Mouse (Mus musculus) testis, adult 2 months (tissue): ENCODE measurements around the gene Cabp2. TPM values are rescaled to one million over a fixed set of nuclear protein-coding genes. Genes with fewer than 3 reads are reported as not detected.

Experiments
- H3K27ac ChIP-seq: fragments of 200-500 bp; 2 replicates; pipeline ENCODE4 v1.5.1; 2012; ENCODE audit warnings: low read depth, low read length; ENCODE audit not compliant: control insufficient read depth, insufficient read depth
- H3K27me3 ChIP-seq: fragments of 200-500 bp; 2 replicates; pipeline ENCODE4 v1.6.1; 2012; ENCODE audit warnings: mild to moderate bottlenecking, low read length, moderate library complexity; ENCODE audit not compliant: control insufficient read depth, insufficient read depth
- H3K36me3 ChIP-seq: fragments of 200-500 bp; 2 replicates; pipeline ENCODE4 v1.6.1; 2012; ENCODE audit warnings: mild to moderate bottlenecking, low read length; ENCODE audit not compliant: control insufficient read depth, insufficient read depth
- H3K4me1 ChIP-seq: fragments of 200-500 bp; 2 replicates; pipeline ENCODE4 v1.6.1; 2012; ENCODE audit warnings: low read length; ENCODE audit not compliant: control insufficient read depth, insufficient read depth
- H3K4me3 ChIP-seq: fragments of 200-500 bp; 2 replicates; pipeline ENCODE4 v1.5.1; 2012; ENCODE audit warnings: low read depth, mild to moderate bottlenecking, low read length, moderate library complexity, mixed read lengths; ENCODE audit not compliant: control insufficient read depth
- CTCF ChIP-seq: fragments of 200-500 bp; IDR thresholded peaks from 2 replicates; pipeline ENCODE4 v1.5.1; 2012; ENCODE audit warnings: low read depth, mild to moderate bottlenecking, inconsistent platforms, low read length, moderate library complexity; ENCODE audit not compliant: control insufficient read depth, insufficient read depth, insufficient replicate concordance
- POLR2A ChIP-seq: fragments of 200-500 bp; IDR thresholded peaks from 2 replicates; pipeline ENCODE4 v1.6.1; 2012; ENCODE audit warnings: low read depth, mild to moderate bottlenecking, inconsistent platforms, low read length, moderate library complexity; ENCODE audit not compliant: control insufficient read depth
- polyA plus RNA-seq: library from polyadenylated mRNA; depleted of rRNA; stranded (reverse); fragments of >200 nt; gene quantifications from 2 replicates; pipeline ENCODE4 v1.2.3, GENCODE M21; 2012

Cabp2 gene
- polyA plus RNA-seq, 1 experiment, result not detected

DNA sequence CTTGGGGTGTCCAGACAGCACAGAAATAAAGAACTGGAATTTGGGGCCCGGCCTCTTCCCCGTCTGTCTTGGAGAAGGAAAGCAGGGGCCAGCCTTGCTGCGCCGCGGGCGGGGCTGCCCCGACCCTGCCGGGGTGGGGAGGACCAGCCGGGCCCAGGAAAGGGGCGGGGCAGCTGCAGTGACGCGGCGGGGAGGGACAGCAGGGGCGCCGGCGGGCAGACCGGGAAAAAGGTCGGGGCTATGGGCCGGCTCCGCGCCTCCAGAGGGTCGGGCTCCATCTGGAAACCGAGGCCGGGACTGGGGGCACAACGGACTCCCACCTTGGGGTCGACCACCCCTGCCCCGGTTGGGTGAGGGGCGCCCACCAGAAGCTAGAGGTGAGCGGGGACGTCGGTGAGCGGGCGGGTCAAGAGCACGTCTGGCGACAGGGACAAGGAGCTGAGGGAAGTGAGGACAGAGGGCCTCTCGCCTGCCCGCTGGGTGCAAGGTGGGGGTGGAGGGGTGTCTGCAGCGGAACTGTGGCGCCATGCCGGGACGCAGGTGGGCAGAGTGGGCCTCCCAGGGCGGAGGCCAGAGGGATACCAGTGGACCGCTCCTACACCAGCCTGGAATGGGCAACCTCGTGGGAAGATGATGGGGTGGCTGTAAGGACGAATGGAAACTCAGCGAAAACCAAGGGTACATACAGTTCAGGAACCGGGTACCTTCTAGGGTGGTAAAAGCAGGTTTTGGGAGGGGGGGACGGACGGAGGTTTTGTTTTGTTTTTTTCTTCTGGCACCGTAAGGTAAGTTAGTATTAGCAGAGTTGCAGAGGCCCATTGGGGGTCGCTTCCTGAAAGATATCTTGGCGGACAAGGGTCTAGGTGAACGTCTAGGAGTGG, 18.7 kb downstream of the Cabp2 start, which contains the start of gene Pitpnm1:
TSS of gene Pitpnm1 (plus strand) at position 162 of the 881 bp plus-strand sequence.
- H3K4me1 ChIP-seq, result peaks cover 42% of the 10 kb centered on the region
- H3K27ac ChIP-seq, result no peak within 1 kb of the TSS
- peak within 1 kb of the TSS; percentile 79 for H3K4me3 ChIP-seq
- H3K36me3 ChIP-seq, result no peaks in the 10 kb centered on the region
- TF ChIP-seq POLR2A (no peak), CTCF (no peak)
- no peaks in the 10 kb centered on the region for H3K27me3 ChIP-seq

DNA sequence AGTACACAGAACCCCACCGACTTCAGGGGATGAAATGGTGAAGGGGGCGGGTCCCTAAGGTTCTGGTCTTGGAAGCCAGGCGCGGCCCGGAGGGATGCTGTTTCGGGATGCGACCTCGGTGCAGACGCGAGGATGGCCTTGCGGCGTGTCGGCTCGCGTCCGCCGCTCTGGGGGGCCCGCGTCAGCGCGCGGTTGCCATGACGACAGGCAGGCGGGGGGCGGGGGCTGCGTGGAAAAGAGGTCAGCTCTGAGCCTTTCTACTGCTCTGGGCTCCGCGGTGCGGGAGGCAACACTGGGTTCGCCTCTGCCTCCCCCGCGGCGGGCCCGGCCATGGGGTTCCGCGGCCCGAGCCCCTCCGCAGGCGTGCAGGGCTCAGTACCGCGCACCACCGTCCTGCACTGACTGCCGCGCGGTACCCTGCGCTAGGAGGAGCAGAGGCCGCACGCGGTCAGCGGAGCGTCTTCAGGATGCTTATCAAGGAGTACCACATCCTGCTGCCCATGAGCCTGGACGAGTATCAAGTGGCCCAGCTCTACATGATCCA, 19.4 kb downstream of the Cabp2 start:
- TF ChIP-seq POLR2A (no peak), CTCF (no peak)
- Histone ChIP-seq H3K27ac (no peak overlapping the region), H3K36me3 (no peaks in the 10 kb centered on the region), H3K4me3 (peak overlapping the region; percentile 79), H3K27me3 (no peaks in the 10 kb centered on the region), H3K4me1 (peaks cover 42% of the 10 kb centered on the region)

DNA sequence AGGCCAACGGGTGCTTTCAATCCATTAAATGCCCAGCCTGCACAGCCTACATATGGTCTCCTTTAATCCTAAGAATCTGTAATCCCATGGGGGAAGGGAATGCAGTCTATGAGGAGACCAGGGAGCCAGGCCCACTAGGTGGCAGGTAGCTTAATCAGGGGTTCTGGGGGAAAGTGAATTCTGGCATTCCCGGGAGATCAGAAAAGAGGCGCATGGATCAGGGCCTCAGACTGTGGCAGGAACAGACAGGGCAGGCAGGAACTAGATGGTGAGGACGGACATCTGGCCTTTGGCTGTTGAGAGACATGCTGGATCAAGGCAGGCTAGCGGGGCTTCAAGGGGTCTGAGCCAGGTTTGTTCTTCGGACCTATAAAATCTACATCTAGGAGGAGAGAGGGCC, 20.1 kb downstream of the Cabp2 start:
- H3K4me3 ChIP-seq, result peak overlapping the region; percentile 79
- TF ChIP-seq POLR2A (no peak), CTCF (no peak)
- H3K27ac ChIP-seq, result no peak overlapping the region
- H3K36me3 ChIP-seq, result no peaks in the 10 kb centered on the region
- no peaks in the 10 kb centered on the region for H3K27me3 ChIP-seq
- peaks cover 40% of the 10 kb centered on the region for H3K4me1 ChIP-seq

DNA sequence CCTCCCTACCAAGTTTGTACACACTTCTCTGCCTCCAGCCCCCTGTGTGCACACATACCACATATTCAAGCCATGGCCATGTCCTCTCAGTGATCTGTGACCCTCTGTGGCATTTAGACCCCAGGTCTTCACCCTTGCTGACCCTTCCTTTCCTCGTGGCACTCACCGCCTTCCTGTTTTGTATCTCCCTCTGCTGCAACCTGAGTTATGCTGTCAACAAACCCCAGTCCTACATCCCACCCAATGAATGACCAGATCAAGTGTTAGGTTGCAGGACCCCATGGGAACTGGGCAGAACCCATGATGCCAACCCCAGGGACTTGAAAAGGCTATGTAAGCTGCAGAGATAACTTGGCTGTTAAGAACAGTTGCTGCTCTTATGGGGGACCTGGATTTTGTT, 20.7 kb downstream of the Cabp2 start:
- no peak for TF ChIP-seq CTCF
- no peak for TF ChIP-seq POLR2A
- H3K4me1 ChIP-seq, result peaks cover 37% of the 10 kb centered on the region
- no peaks in the 10 kb centered on the region for H3K36me3 ChIP-seq
- no peak overlapping the region for H3K27ac ChIP-seq
- no peaks in the 10 kb centered on the region for H3K27me3 ChIP-seq
- no peak overlapping the region for H3K4me3 ChIP-seq

DNA sequence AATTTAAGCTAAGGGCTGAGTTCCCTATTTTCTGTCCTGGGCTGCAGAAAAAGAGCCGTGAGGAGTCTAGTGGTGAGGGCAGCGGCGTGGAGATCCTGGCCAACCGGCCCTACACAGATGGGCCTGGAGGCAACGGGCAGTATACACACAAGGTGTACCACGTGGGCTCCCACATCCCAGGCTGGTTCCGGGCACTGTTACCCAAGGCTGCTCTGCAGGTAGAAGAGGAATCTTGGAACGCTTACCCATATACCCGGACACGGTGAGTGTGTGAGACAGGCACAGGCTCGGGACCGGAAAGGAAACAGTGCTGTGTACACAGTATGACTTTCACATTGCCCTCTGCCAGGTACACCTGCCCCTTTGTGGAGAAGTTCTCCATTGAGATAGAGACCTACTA, 21.2 kb downstream of the Cabp2 start:
- Histone ChIP-seq H3K4me3 (no peak overlapping the region), H3K36me3 (no peaks in the 10 kb centered on the region), H3K27ac (no peak overlapping the region), H3K27me3 (no peaks in the 10 kb centered on the region), H3K4me1 (peaks cover 35% of the 10 kb centered on the region)
- no peak for TF ChIP-seq CTCF
- TF ChIP-seq POLR2A, result no peak

DNA sequence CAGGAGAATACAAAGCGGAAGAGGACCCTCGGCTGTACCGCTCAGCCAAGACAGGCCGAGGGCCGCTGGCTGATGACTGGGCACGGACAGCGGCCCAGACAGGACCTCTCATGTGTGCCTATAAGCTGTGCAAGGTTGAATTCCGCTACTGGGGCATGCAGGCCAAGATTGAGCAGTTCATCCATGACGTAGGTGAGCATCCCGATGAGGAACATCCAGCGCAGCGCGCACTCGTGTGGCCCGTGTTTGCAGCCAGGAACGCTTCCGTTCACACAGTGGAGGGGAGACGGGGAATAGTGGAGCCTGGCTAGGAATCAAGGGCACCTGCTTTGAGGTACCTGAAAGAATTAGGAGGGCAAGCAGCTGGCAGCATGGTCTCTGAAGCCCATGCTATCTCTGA, 21.9 kb downstream of the Cabp2 start:
- H3K36me3 ChIP-seq, result no peaks in the 10 kb centered on the region
- H3K4me3 ChIP-seq, result no peak overlapping the region
- H3K27ac ChIP-seq, result no peak overlapping the region
- TF ChIP-seq CTCF (no peak), POLR2A (no peak)
- H3K4me1 ChIP-seq, result peaks cover 29% of the 10 kb centered on the region
- H3K27me3 ChIP-seq, result no peaks in the 10 kb centered on the region

DNA sequence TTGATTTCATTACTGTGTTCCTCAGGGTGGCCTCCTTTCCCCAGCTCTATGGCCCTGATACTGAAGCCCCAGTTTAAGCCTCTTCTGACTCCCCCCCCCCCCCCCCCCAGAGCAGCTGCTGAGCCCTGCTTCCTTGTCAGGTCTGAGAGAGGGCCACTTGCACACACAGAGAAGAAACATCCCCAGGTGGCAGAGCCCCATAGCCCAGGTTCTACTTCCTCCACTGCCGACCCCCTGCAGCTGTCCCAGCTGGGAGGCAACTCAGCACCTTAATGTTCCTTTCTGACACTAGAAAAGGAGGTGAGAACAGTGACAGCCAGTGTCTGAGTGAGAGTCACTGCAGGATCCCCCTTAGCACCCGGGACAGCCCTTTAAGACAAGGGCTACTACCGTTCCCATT, 22.4 kb downstream of the Cabp2 start:
- no peaks in the 10 kb centered on the region for H3K27me3 ChIP-seq
- peaks cover 24% of the 10 kb centered on the region for H3K4me1 ChIP-seq
- H3K36me3 ChIP-seq, result no peaks in the 10 kb centered on the region
- H3K27ac ChIP-seq, result no peak overlapping the region
- no peak overlapping the region for H3K4me3 ChIP-seq
- TF ChIP-seq POLR2A (no peak), CTCF (no peak)
